Mouse (Mus musculus) hindbrain, postnatal 0 days (tissue): Measurements from ENCODE around the gene 4930578C19Rik. TPM values are rescaled to one million over a fixed set of nuclear protein-coding genes. Genes with fewer than 3 reads are reported as not detected.

Experiments used
- ATAC-seq: fragments of 200-750 bp; cut with Nextera tagmentation; 2 replicates; pipeline ENCODE4 v1.8.0; 2017; ENCODE audit warnings: mild to moderate bottlenecking, moderate TSS enrichment, moderate library complexity
- DNase-seq: peaks from one replicate; pipeline ENCODE4 v3.0.0-alpha.2; 2015; ENCODE audit warnings: low spot score
- H3K27ac ChIP-seq: fragments of 300-500 bp; sonication (generic); 2 replicates; pipeline ENCODE4 v1.5.1; 2014; ENCODE audit warnings: mild to moderate bottlenecking
- H3K27me3 ChIP-seq: fragments of 300-500 bp; sonication (generic); 2 replicates; pipeline ENCODE4 v1.6.1; 2014; ENCODE audit warnings: low read length, mixed read lengths; ENCODE audit not compliant: insufficient read depth
- H3K36me3 ChIP-seq: fragments of 300-500 bp; sonication (generic); 2 replicates; pipeline ENCODE4 v1.6.1; 2014; ENCODE audit warnings: low read length, mixed read lengths; ENCODE audit not compliant: insufficient read depth
- H3K4me1 ChIP-seq: fragments of 300-500 bp; sonication (generic); 2 replicates; pipeline ENCODE4 v1.6.1; 2014; ENCODE audit warnings: antibody characterized with exemption, low read length, mixed read lengths; ENCODE audit not compliant: insufficient read depth
- H3K4me2 ChIP-seq: fragments of 300-500 bp; sonication (generic); 2 replicates; pipeline ENCODE4 v1.6.1; 2014; ENCODE audit warnings: low read depth, mild to moderate bottlenecking, low read length, moderate library complexity, mixed read lengths
- H3K4me3 ChIP-seq: fragments of 300-500 bp; sonication (generic); 2 replicates; pipeline ENCODE4 v1.5.1; 2014; ENCODE audit warnings: low read length
- H3K9ac ChIP-seq: fragments of 300-500 bp; sonication (generic); replicated peaks from 2 replicates; pipeline ENCODE4 v1.6.1; 2014; ENCODE audit warnings: mild to moderate bottlenecking, low read length, moderate library complexity, mixed read lengths
- H3K9me3 ChIP-seq: fragments of 300-500 bp; sonication (generic); 2 replicates; pipeline ENCODE4 v1.6.1; 2016; ENCODE audit warnings: low read length, mixed read lengths
- CTCF ChIP-seq: IDR thresholded peaks from 2 replicates; pipeline ENCODE4 v1.5.1; 2016; ENCODE audit warnings: antibody characterized with exemption, control low read depth, low read depth
- WGBS: fragments of 180-500 bp; shearing (Covaris S2); extraction: QIAGEN DNeasy Blood & Tissue Kit; methylation state at CpG from one replicate; pipeline ENCODE4 v1.1.7; 2014; 5-methylcytosine and 5-hydroxymethylcytosine counted together
- polyA plus RNA-seq: library from polyadenylated mRNA; unstranded; fragments of >200 nt; fragmentation: Nextera tagmentation; extraction: Ambion mirVana; gene quantifications from 2 replicates; pipeline ENCODE4 v1.2.1, GENCODE M21; 2015
- total RNA-seq: library from RNA; depleted of rRNA; stranded (reverse); fragments of >200 nt; gene quantifications from 2 replicates; pipeline ENCODE4 v1.2.3, GENCODE M21; 2014; rRNA removed

Gene 4930578C19Rik
- 0.72 and 2.2 TPM in 2 replicates for total RNA-seq
- polyA plus RNA-seq, result 0.69 and 0.83 TPM in 2 replicates

- no peaks in the 10 kb centered on the region for H3K36me3 ChIP-seq
- H3K4me3 ChIP-seq, result no peak within 1 kb of the TSS
- no peak for TF ChIP-seq CTCF
- H3K4me1 ChIP-seq, result no peaks in the 10 kb centered on the region
- no peak within 1 kb of the TSS for H3K9ac ChIP-seq
- H3K27me3 ChIP-seq, result no peaks in the 10 kb centered on the region
- no peak within 1 kb of the TSS for H3K27ac ChIP-seq
- 81% methylated on average over 8 of the region's 8 CpGs for WGBS
- H3K4me2 ChIP-seq, result no peak within 1 kb of the TSS
- DNase-seq (no peak), ATAC-seq (no peak)
- H3K9me3 ChIP-seq, result no peaks in the 10 kb centered on the region
These were observed at the start of gene 4930578C19Rik for GRCm38 (mm10) chrX:18461198-18461601. 4930578C19Rik (minus strand) TSS chrX:18461397.

GRCm38 (mm10) chrX:18467690-18468089, 6.5 kb upstream of the 4930578C19Rik start:
- no peak for ATAC-seq
- H3K4me2 ChIP-seq, result no peak overlapping the region
- TF ChIP-seq CTCF, result no peak
- no peak overlapping the region for H3K27ac ChIP-seq
- WGBS, result 67% methylated on average over 1 of the region's 1 CpGs
- no peaks in the 10 kb centered on the region for H3K9me3 ChIP-seq
- H3K4me1 ChIP-seq, result no peaks in the 10 kb centered on the region
- H3K36me3 ChIP-seq, result no peaks in the 10 kb centered on the region
- DNase-seq, result no peak
- no peak overlapping the region for H3K4me3 ChIP-seq
- H3K27me3 ChIP-seq, result no peaks in the 10 kb centered on the region
- H3K9ac ChIP-seq, result no peak overlapping the region

DNA sequence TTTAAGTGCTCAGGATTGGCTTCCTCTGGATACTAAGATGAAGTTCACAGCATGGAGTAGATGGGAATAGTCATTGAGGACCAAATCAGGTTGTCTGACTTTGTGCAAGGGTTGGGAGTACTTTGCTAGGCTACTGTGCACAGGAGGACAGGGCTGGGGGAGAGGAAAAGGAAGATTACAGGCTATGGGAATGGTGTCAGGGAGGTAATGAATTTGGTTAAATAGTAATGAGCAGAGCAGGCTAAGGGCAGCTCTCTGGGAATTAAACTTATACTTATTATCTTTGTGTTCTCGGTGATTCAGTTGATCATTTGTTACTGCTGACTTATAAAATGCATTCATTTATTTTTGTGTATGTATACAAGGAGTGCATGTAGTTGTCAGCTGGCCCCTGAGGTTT, 1.7 kb upstream of the 4930578C19Rik start:
- Histone ChIP-seq H3K9me3 (no peaks in the 10 kb centered on the region), H3K36me3 (no peaks in the 10 kb centered on the region), H3K4me3 (no peak overlapping the region), H3K4me2 (no peak overlapping the region), H3K4me1 (no peaks in the 10 kb centered on the region), H3K27ac (no peak overlapping the region), H3K27me3 (no peaks in the 10 kb centered on the region), H3K9ac (no peak overlapping the region)
- TF ChIP-seq CTCF, result no peak
- DNase-seq (no peak), ATAC-seq (no peak)
- WGBS, result 88% methylated on average over 1 of the region's 1 CpGs

DNA sequence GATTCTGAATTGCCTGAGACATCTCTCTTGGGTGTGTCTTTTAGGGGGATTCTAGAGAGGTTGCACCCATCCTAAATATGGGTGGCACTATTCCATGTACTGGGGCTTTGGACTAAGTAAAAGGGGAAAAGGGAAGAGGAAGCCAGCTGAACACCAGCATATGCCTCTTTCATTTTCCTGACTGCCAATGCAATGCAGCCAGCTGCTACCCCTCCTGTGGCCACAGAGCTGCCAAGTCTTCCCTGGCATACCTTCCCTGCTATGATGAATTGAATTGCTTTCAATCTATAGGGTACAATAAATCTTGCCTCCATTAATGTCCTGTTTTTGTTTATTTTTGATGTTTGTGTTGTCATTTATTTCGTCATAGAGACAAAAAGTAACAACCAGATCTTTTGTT, 9.6 kb downstream of the 4930578C19Rik start:
- Histone ChIP-seq H3K9me3 (no peaks in the 10 kb centered on the region), H3K9ac (no peak overlapping the region), H3K27me3 (no peaks in the 10 kb centered on the region), H3K27ac (no peak overlapping the region), H3K4me2 (no peak overlapping the region), H3K4me1 (no peaks in the 10 kb centered on the region), H3K4me3 (no peak overlapping the region), H3K36me3 (no peaks in the 10 kb centered on the region)
- no peak for TF ChIP-seq CTCF
- 38% methylated on average over 1 of the region's 1 CpGs for WGBS
- DNase-seq (peak; percentile 3), ATAC-seq (no peak)

DNA sequence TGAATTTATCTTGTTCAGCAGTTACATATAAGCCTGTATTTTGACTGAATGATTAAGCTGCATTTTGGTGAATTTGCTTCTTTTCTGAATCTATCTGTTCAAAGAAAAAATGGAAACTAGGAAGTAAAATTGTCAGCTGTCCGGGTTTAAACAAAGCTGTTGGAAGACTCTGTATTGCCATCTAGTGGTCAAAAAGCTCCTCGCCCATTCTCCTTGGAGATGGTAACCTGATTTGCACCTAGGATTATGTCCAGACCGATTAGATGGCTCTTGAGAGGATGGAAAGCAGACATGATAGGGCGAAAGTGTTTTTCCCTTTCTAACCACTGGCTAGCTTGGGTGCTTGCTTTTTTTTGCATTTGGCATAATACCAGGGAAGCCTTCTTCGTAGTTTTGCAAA, 19.1 kb downstream of the 4930578C19Rik start:
- H3K4me1 ChIP-seq, result no peaks in the 10 kb centered on the region
- 37% methylated on average over 5 of the region's 5 CpGs for WGBS
- TF ChIP-seq CTCF, result peak; percentile 72
- H3K36me3 ChIP-seq, result no peaks in the 10 kb centered on the region
- H3K4me3 ChIP-seq, result no peak overlapping the region
- DNase-seq (peak; percentile 83), ATAC-seq (no peak)
- no peak overlapping the region for H3K4me2 ChIP-seq
- no peaks in the 10 kb centered on the region for H3K27me3 ChIP-seq
- H3K27ac ChIP-seq, result no peak overlapping the region
- H3K9me3 ChIP-seq, result no peaks in the 10 kb centered on the region
- H3K9ac ChIP-seq, result no peak overlapping the region

- H3K36me3 ChIP-seq, result no peaks in the 10 kb centered on the region
These were observed 35.7 kb downstream of the 4930578C19Rik start for GRCm38 (mm10) chrX:18425451-18425850.

DNA sequence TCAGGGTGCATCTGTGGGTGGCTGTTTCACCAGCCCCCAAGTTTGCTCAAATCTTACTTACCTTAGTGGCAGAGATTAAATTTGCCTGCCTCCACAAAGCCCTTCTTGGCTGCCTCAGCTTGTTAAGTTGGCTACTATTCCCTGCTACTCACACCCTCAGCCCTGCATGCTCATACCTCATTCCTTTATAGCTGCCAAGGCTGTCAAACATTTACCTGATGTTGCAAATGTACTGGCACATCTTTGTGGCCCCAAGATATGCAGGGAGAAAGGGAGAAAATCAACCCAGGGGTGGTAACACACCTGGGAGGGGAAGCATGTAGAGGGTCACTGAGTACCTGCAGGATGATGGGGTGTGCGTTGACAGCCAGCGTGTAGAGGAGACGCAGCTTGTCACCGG, 38.0 kb downstream of the 4930578C19Rik start:
- Histone ChIP-seq H3K36me3 (no peaks in the 10 kb centered on the region), H3K4me1 (no peaks in the 10 kb centered on the region), H3K27ac (no peak overlapping the region), H3K4me3 (no peak overlapping the region), H3K4me2 (no peak overlapping the region), H3K27me3 (no peaks in the 10 kb centered on the region), H3K9ac (no peak overlapping the region), H3K9me3 (no peaks in the 10 kb centered on the region)
- ATAC-seq (no peak), DNase-seq (no peak)
- WGBS, result 95% methylated on average over 4 of the region's 4 CpGs
- no peak for TF ChIP-seq CTCF

More at GRCm38 (mm10) chrX:18425451-18425850, 35.7 kb downstream of the 4930578C19Rik start:
- Histone ChIP-seq H3K27me3 (no peaks in the 10 kb centered on the region), H3K9ac (no peak overlapping the region), H3K4me1 (no peaks in the 10 kb centered on the region), H3K27ac (no peak overlapping the region), H3K9me3 (no peaks in the 10 kb centered on the region), H3K4me2 (no peak overlapping the region), H3K4me3 (no peak overlapping the region)
- no peak for ATAC-seq
- no peak for DNase-seq
- 93% methylated on average over 3 of the region's 3 CpGs for WGBS
- no peak for TF ChIP-seq CTCF
